Mouse (Mus musculus): ENCODE measurements at regions not wholly inside any gene's neighbourhood (a gene's known extent, or its start where the extent isn't known, plus 50 kb on each side); places are given as distances from the start of the nearest gene placed in this dataset.

GRCm38 (mm10) chr4:48734854-48735564 lies 71.7 kb downstream of the Cavin4 start:
- TF ChIP-seq CTCF (conservative IDR thresholded peaks at IDR 0.05; ENCODE audit: low read length) (no peak), POU5F1 (IDR thresholded peaks at IDR 0.05; ENCODE audit: borderline replicate concordance, low read length) (no peak)

All from E14TG2a.4 (cell line).